Mouse (Mus musculus) left cerebral cortex, postnatal 14 days (tissue): ENCODE data around the gene Gm21936. TPM values are rescaled to one million over a fixed set of nuclear protein-coding genes. Genes with fewer than 3 reads are reported as not detected.
"Not testable (repeated sequence)": the region's sequence is repeated elsewhere in the genome, so short reads cannot be mapped to it uniquely, and the experiment has no call there.

Source experiments
- DNase-seq, 2 experiments: peaks; one replicate each; pipeline ENCODE4 v3.0.0; 2021 to 2022; ENCODE audit warnings: low spot score in 2 of 2, mixed read lengths in 1 of 2
- intact Hi-C: fragments of 180-260 bp; cut with DNase I; formaldehyde crosslinking; loops from one replicate; pipeline ENCODE4 v1.15.1; 2025
- long read RNA-seq, 2 experiments: library from polyadenylated mRNA; stranded (forward); transcript quantifications; one replicate each; pipeline ENCODE4 v2.0.0; 2021
- total RNA-seq, 2 experiments: library from RNA; stranded (reverse); gene quantifications; 2 replicates each; pipeline ENCODE4 v1.2.3; 2021

Gm21936 gene
- total RNA-seq = not detected
- long read RNA-seq, experiment 1 = 0 reads
- long read RNA-seq, experiment 2 = 0 reads

DNA sequence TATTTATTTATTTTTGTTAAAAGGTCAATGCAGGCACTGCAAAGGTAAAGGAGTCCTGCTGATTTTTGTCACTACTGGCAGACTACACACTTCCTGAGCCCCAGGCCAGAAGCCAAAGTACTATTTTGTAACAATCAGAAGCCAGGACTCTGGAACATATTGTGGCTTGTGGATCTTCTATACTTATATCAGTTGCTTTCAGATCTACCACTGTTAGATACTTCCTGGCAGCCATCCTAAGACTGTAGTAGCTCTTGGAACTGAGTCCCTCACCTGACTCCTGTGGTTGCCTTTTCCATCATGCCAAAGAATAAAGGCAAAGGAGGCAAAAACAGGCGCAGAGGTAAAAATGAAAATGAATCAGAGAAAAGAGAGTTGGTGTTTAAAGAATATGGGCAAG is at the start of gene Gm21936:
TSS of gene Gm21936 (plus strand) at position 301 of the 400 bp plus-strand sequence.
- not testable (repeated sequence) for DNase-seq

DNA sequence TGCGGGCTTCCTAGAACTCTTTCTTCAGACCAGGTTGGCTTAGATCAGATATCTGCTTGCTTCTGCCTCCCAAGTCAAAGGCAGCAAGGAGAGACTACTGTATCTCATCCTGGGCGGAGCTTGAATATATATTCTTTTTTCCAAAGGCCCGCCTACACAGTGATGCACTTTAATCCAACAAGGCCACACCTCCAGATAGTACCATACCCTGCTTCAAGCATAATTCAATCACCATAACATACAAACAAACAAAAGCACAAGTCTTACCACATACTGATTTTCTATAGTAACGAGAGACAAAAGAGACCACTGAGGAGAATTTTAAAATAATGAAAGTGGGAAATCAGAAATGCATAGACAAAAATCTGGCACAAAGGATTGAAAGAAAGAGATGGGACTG is 19.7 kb upstream of the Gm21936 start, which contains the start of gene Gm21319:
TSS of gene Gm21319 (minus strand) at position 101 of the 400 bp plus-strand sequence.
- DNase-seq, intact Hi-C loops: not testable (repeated sequence)

More for the DNA sequence above, at the start of gene Gm21936:
- intact Hi-C loops = not testable (repeated sequence)

GRCm38 (mm10) chr12:87797971-87798370 is 2.7 kb downstream of the Gm21936 start:
- intact Hi-C loops, DNase-seq: not testable (repeated sequence)

GRCm38 (mm10) chr12:87816277-87816676 is 21.0 kb downstream of the Gm21936 start, which contains the start of gene BB287469:
TSS of gene BB287469 (plus strand) at chr12:87816577.
- DNase-seq, intact Hi-C loops: not testable (repeated sequence)

- intact Hi-C loops, DNase-seq: not testable (repeated sequence)
These were observed 46.9 kb downstream of the Gm21936 start, which contains the start of gene Gm2001 for GRCm38 (mm10) chr12:87842239-87842638. TSS of gene Gm2001 (minus strand) at chr12:87842339.

Other genes starting within 250 kb of the Gm21936 start
- gene Oog1, start 192.8 kb upstream of the Gm21936 start, total RNA-seq = not detected
- not detected for gene Gm4027, start 176.6 kb upstream of the Gm21936 start, total RNA-seq
- gene Gm16381, start 150.9 kb upstream of the Gm21936 start, total RNA-seq = not detected
- gene Gm21319, start 19.8 kb upstream of the Gm21936 start, total RNA-seq = not detected
- not detected for gene BB287469, start 21.1 kb downstream of the Gm21936 start, total RNA-seq
- gene Gm2001, start 46.8 kb downstream of the Gm21936 start, total RNA-seq = not detected
- gene Gm2016, start 78.6 kb downstream of the Gm21936 start, total RNA-seq = not detected
- not detected for gene Gm2022, start 99.9 kb downstream of the Gm21936 start, total RNA-seq
- not detected for gene Gm2035, start 124.3 kb downstream of the Gm21936 start, total RNA-seq
- gene Gm2042, start 158.6 kb downstream of the Gm21936 start, total RNA-seq = not detected
- not detected for gene Gm2075, start 216.3 kb downstream of the Gm21936 start, total RNA-seq
- gene Gm6803, start 223.3 kb downstream of the Gm21936 start, total RNA-seq = not detected
- not detected for gene Gm2056, start 231.5 kb downstream of the Gm21936 start, total RNA-seq